Mouse (Mus musculus) megakaryocyte-erythroid progenitor cell, adult 5-6 weeks (primary cell): Measurements from ENCODE around the gene Glb1l. TPM values are rescaled to one million over a fixed set of nuclear protein-coding genes. Genes with fewer than 3 reads are reported as not detected.

ENCODE experiments used
- ATAC-seq: replicated peaks from 2 replicates; pipeline ENCODE4 v1.8.0; 2016; ENCODE audit warnings: mild to moderate bottlenecking, inconsistent platforms; ENCODE audit not compliant: severe bottlenecking, poor library complexity, low FRiP score, low TSS enrichment
- total RNA-seq, 2 experiments: library from RNA; stranded (forward) in 1 of 2; stranded (reverse) in 1 of 2; fragments of 200-1000, 215-1000 nt in 1 of 2; fragments of >200 nt in 1 of 2; fragmentation: Nextera tagmentation in 1 of 2; gene quantifications; 2 replicates each; pipeline ENCODE4 v1.2.3; 2014 to 2017

Glb1l gene
- total RNA-seq, 2 experiments from 2014 or later, result 18.3 to 20.0 TPM

GRCm38 (mm10) chr1:75160256-75160617 is 50.4 kb downstream of the Glb1l start:
- ATAC-seq, result no peak

GRCm38 (mm10) chr1:75159540-75160255 is 50.9 kb downstream of the Glb1l start:
- peak; percentile 86 for ATAC-seq

- ATAC-seq, result no peak
Observed at GRCm38 (mm10) chr1:75158990-75159389, 51.6 kb downstream of the Glb1l start.

DNA sequence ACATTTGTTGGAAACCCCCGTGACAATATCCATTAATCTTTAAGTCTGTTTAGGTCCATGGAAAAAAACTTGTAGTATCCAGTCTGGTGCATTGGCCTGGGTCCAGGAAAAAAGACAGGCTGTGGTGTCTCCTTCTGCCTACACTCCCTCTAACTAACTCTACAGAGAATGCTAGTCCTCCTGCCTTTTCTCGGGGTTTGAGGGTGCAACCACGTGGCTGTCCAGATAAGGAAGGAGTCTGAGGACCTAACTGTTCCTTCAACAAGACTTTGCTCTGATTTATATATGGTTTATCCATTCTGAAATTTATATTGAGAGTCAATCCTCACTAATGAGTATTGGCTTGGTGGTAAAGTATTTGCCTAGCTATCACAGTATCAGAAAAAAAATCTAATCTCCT is 54.8 kb downstream of the Glb1l start:
- peak; percentile 54 for ATAC-seq

GRCm38 (mm10) chr1:75148727-75149126 is 61.9 kb downstream of the Glb1l start:
- ATAC-seq, result no peak

Other genes with a start within 250 kb of the Glb1l start
- 6.0 and 9.2 TPM in 2 replicates for gene Nhej1, start 85.6 kb downstream of the Glb1l start, total RNA-seq (2014; fragmentation: Nextera tagmentation)
- 2.0 and 10.1 TPM in 2 replicates for gene Nhej1, start 85.6 kb downstream of the Glb1l start, total RNA-seq (2017)
- gene Slc23a3, start 76.9 kb downstream of the Glb1l start, total RNA-seq (2014; fragmentation: Nextera tagmentation), result not detected in 2 replicates
- not detected in 2 replicates for gene Slc23a3, start 76.9 kb downstream of the Glb1l start, total RNA-seq (2017)
- 56.9 and 83.8 TPM in 2 replicates for gene Cnppd1, start 68.1 kb downstream of the Glb1l start, total RNA-seq (2014; fragmentation: Nextera tagmentation)
- 51.8 and 81.7 TPM in 2 replicates for gene Cnppd1, start 68.1 kb downstream of the Glb1l start, total RNA-seq (2017)
- gene Retreg2, start 68.0 kb downstream of the Glb1l start, total RNA-seq (2014; fragmentation: Nextera tagmentation), result 105 and 115 TPM in 2 replicates
- 63.6 and 129 TPM in 2 replicates for gene Retreg2, start 68.0 kb downstream of the Glb1l start, total RNA-seq (2017)
- gene Zfand2b, start 42.2 kb downstream of the Glb1l start, total RNA-seq (2014; fragmentation: Nextera tagmentation), result 43.4 and 44.3 TPM in 2 replicates
- gene Zfand2b, start 42.2 kb downstream of the Glb1l start, total RNA-seq (2017), result 33.4 and 48.9 TPM in 2 replicates
- 67.7 and 101 TPM in 2 replicates for gene Abcb6, start 30.4 kb downstream of the Glb1l start, total RNA-seq (2014; fragmentation: Nextera tagmentation)
- gene Abcb6, start 30.4 kb downstream of the Glb1l start, total RNA-seq (2017), result 22.2 and 75.6 TPM in 2 replicates
- 13.2 and 14.7 TPM in 2 replicates for gene Ankzf1, start 18.7 kb downstream of the Glb1l start, total RNA-seq (2014; fragmentation: Nextera tagmentation)
- gene Ankzf1, start 18.7 kb downstream of the Glb1l start, total RNA-seq (2017), result 16.9 and 24.1 TPM in 2 replicates
- 25.4 and 25.5 TPM in 2 replicates for gene Atg9a, start 18.6 kb downstream of the Glb1l start, total RNA-seq (2014; fragmentation: Nextera tagmentation)
- gene Atg9a, start 18.6 kb downstream of the Glb1l start, total RNA-seq (2017), result 4.8 and 8.0 TPM in 2 replicates
- 117 and 193 TPM in 2 replicates for gene Stk16, start within 50 bp of the Glb1l start, total RNA-seq (2014; fragmentation: Nextera tagmentation)
- 88.3 and 103 TPM in 2 replicates for gene Stk16, start within 50 bp of the Glb1l start, total RNA-seq (2017)
- gene Tuba4a, start 9.1 kb upstream of the Glb1l start, total RNA-seq (2014; fragmentation: Nextera tagmentation), result 232 and 276 TPM in 2 replicates
- 137 and 146 TPM in 2 replicates for gene Tuba4a, start 9.1 kb upstream of the Glb1l start, total RNA-seq (2017)
- gene A630095N17Rik, start 21.3 kb upstream of the Glb1l start, total RNA-seq (2014; fragmentation: Nextera tagmentation), result not detected in 2 replicates
- not detected in 2 replicates for gene A630095N17Rik, start 21.3 kb upstream of the Glb1l start, total RNA-seq (2017)
- 15.2 and 18.3 TPM in 2 replicates for gene Dnajb2, start 25.6 kb upstream of the Glb1l start, total RNA-seq (2014; fragmentation: Nextera tagmentation)
- 14.2 and 21.7 TPM in 2 replicates for gene Dnajb2, start 25.6 kb upstream of the Glb1l start, total RNA-seq (2017)
- 0.31 TPM in 1 of 2 replicates, not detected in the other for gene Ptprn, start 53.7 kb upstream of the Glb1l start, total RNA-seq (2014; fragmentation: Nextera tagmentation)
- 0.08 TPM in 1 of 2 replicates, not detected in the other for gene Ptprn, start 53.7 kb upstream of the Glb1l start, total RNA-seq (2017)
- not detected in 2 replicates for gene Resp18, start 67.6 kb upstream of the Glb1l start, total RNA-seq (2014; fragmentation: Nextera tagmentation)
- gene Resp18, start 67.6 kb upstream of the Glb1l start, total RNA-seq (2017), result not detected in 2 replicates
- gene Dnpep, start 107.2 kb upstream of the Glb1l start, total RNA-seq (2014; fragmentation: Nextera tagmentation), result 47.3 and 48.2 TPM in 2 replicates
- gene Dnpep, start 107.2 kb upstream of the Glb1l start, total RNA-seq (2017), result 45.3 and 50.8 TPM in 2 replicates
- not detected in 2 replicates for gene Des, start 149.5 kb upstream of the Glb1l start, total RNA-seq (2014; fragmentation: Nextera tagmentation)
- not detected in 2 replicates for gene Des, start 149.5 kb upstream of the Glb1l start, total RNA-seq (2017)
- not detected in 2 replicates for gene Speg, start 164.5 kb upstream of the Glb1l start, total RNA-seq (2014; fragmentation: Nextera tagmentation)
- gene Speg, start 164.5 kb upstream of the Glb1l start, total RNA-seq (2017), result 0.19 TPM in 1 of 2 replicates, not detected in the other
- 70.3 and 92.5 TPM in 2 replicates for gene Gmppa, start 225.1 kb upstream of the Glb1l start, total RNA-seq (2014; fragmentation: Nextera tagmentation)
- gene Gmppa, start 225.1 kb upstream of the Glb1l start, total RNA-seq (2017), result 35.0 and 52.6 TPM in 2 replicates
- not detected in 2 replicates for gene Asic4, start 239.6 kb upstream of the Glb1l start, total RNA-seq (2014; fragmentation: Nextera tagmentation)
- not detected in 2 replicates for gene Asic4, start 239.6 kb upstream of the Glb1l start, total RNA-seq (2017)